Mouse (Mus musculus): ENCODE measurements around the gene Vmn2r36.
"Not testable (repeated sequence)": the region's sequence is repeated elsewhere in the genome, so short reads cannot be mapped to it uniquely, and the experiment has no call there.

Vmn2r36 gene

GRCm38 (mm10) chr7:7902395-7902794, at the start of gene Vmn2r36:
TSS of gene Vmn2r36 (minus strand) at chr7:7902495.
- DNase-seq (ENCODE audit: low spot score): not testable (repeated sequence)

Data from embryo, embryonic 10.5 days (tissue).